Comparison of ENCODE assay signal across 11 mouse cellular contexts in the genomic region with DNA sequence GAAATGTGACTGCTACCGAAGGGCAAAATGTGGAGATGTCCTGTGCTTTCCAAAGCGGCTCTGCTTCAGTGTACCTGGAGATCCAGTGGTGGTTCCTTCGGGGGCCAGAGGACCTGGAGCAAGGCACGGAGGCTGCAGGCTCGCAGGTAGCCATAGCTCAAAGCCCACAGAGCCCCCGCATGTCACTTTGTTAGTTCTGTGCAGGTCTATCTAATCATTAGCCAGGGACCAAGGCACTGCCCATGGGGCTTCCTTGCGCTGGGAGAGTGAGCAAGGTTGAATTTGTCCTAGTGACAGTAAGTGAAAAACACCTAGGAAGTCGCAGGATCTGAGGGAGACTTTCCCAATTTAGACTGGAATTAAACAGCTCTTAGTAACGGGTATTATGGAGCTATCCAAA. TPM values are rescaled to one million over a fixed set of nuclear protein-coding genes. Genes with fewer than 3 reads are reported as not detected.
DNase-seq lines count a peak whose midpoint lies in the region; ATAC-seq lines count a peak whose summit lies in the region.
"Had no signal": no experiment of that assay in that cellular context is flagged by ENCODE, and none has a peak within 500 bp of the region (broad histone marks: within the 10 kb centered on the region; RNA-seq: fewer than 3 reads in every experiment).

No protein-coding gene starts in this region.

- peaks cover 40% of the 10 kb centered on the region for H3K27me3 ChIP-seq in kidney, embryonic 14.5 days (ENCODE audit: control insufficient read depth, insufficient read depth, low read length)
- peaks cover 28% of the 10 kb centered on the region for H3K27me3 ChIP-seq in embryonic facial prominence, embryonic 11.5 days (ENCODE audit: control insufficient read depth, insufficient read depth, low read length)
- H3K27me3 ChIP-seq in hindbrain, embryonic 14.5 days (ENCODE audit: control insufficient read depth, insufficient read depth, low read length): peaks cover 23% of the 10 kb centered on the region
- peaks cover 37% of the 10 kb centered on the region for H3K27me3 ChIP-seq in neural tube, embryonic 12.5 days (replicated peaks)

- H3K9me3 ChIP-seq in kidney, embryonic 14.5 days (ENCODE audit: control insufficient read depth, low read length): no peaks in the 10 kb centered on the region
- H3K9me3 ChIP-seq in embryonic facial prominence, embryonic 11.5 days (replicated peaks; ENCODE audit: control insufficient read depth, low read length): no peaks in the 10 kb centered on the region
- H3K9me3 ChIP-seq in hindbrain, embryonic 14.5 days (ENCODE audit: control insufficient read depth, low read length): no peaks in the 10 kb centered on the region
- H3K9me3 ChIP-seq in neural tube, embryonic 12.5 days: no peaks in the 10 kb centered on the region
- H3K9me3 ChIP-seq: limb, embryonic 13.5 days had no signal

- no peak overlapping the region for H3K27ac ChIP-seq in kidney, embryonic 14.5 days (ENCODE audit: low read depth, low read length)
- H3K27ac ChIP-seq in embryonic facial prominence, embryonic 11.5 days (replicated peaks; ENCODE audit: low read depth, low read length): no peak overlapping the region
- H3K27ac ChIP-seq in hindbrain, embryonic 14.5 days: peak overlapping the region; percentile 67; the same call in 1 of the 2 replicates
- no peak overlapping the region for H3K27ac ChIP-seq in neural tube, embryonic 12.5 days
- H3K27ac ChIP-seq: limb, embryonic 13.5 days had no signal

- H3K9ac ChIP-seq in kidney, embryonic 14.5 days (ENCODE audit: low read depth, low read length): no peak overlapping the region
- H3K9ac ChIP-seq in embryonic facial prominence, embryonic 11.5 days (replicated peaks; ENCODE audit: low read length): no peak overlapping the region
- H3K9ac ChIP-seq in hindbrain, embryonic 14.5 days: peak overlapping the region; percentile 64
- H3K9ac ChIP-seq in neural tube, embryonic 12.5 days: no peak overlapping the region

- no peaks in the 10 kb centered on the region for H3K36me3 ChIP-seq in kidney, embryonic 14.5 days (ENCODE audit: control insufficient read depth, insufficient read depth, low read length)
- no peaks in the 10 kb centered on the region for H3K36me3 ChIP-seq in embryonic facial prominence, embryonic 11.5 days (replicated peaks; ENCODE audit: control insufficient read depth, insufficient read depth, low read depth, low read length)
- H3K36me3 ChIP-seq in hindbrain, embryonic 14.5 days (replicated peaks; ENCODE audit: control insufficient read depth, insufficient read depth): no peaks in the 10 kb centered on the region
- no peaks in the 10 kb centered on the region for H3K36me3 ChIP-seq in neural tube, embryonic 12.5 days
- H3K36me3 ChIP-seq: limb, embryonic 13.5 days had no signal

- no peaks in the 10 kb centered on the region for H3K4me1 ChIP-seq in kidney, embryonic 14.5 days (ENCODE audit: control insufficient read depth, insufficient read depth, low read length)
- H3K4me1 ChIP-seq in embryonic facial prominence, embryonic 11.5 days (ENCODE audit: control insufficient read depth, insufficient read depth, low read length): no peaks in the 10 kb centered on the region
- H3K4me1 ChIP-seq in hindbrain, embryonic 14.5 days (replicated peaks; ENCODE audit: control insufficient read depth, insufficient read depth, low read length): peaks cover 13% of the 10 kb centered on the region; the same call in 1 of the 2 replicates
- H3K4me1 ChIP-seq in neural tube, embryonic 12.5 days: 0 out of 2 replicates have a peak, but pooled peaks cover 7% of the 10 kb centered on the region
- H3K4me1 ChIP-seq: limb, embryonic 13.5 days had no signal

- WGBS in kidney, embryonic 14.5 days: 12% methylated on average over 9 of the region's 9 CpGs
- 13% methylated on average over 9 of the region's 9 CpGs for WGBS in embryonic facial prominence, embryonic 11.5 days
- WGBS in hindbrain, embryonic 14.5 days: 13% methylated on average over 9 of the region's 9 CpGs
- 21% methylated on average over 9 of the region's 9 CpGs for WGBS in neural tube, embryonic 12.5 days

- no peak overlapping the region; the same call in 1 of the 2 replicates for H3K4me2 ChIP-seq in kidney, embryonic 14.5 days (replicated peaks; ENCODE audit: low read depth, low read length)
- no peak overlapping the region for H3K4me2 ChIP-seq in embryonic facial prominence, embryonic 11.5 days (ENCODE audit: low read depth, low read length)
- peak overlapping the region; percentile 87 for H3K4me2 ChIP-seq in hindbrain, embryonic 14.5 days (replicated peaks)
- peak overlapping the region; percentile 84 for H3K4me2 ChIP-seq in neural tube, embryonic 12.5 days (replicated peaks)

- no peak for ATAC-seq in kidney, embryonic 14.5 days (ENCODE audit: low FRiP score, low TSS enrichment)
- no peak for ATAC-seq in embryonic facial prominence, embryonic 11.5 days (replicated peaks; ENCODE audit: insufficient number of reproducible peaks, low FRiP score, low TSS enrichment, low read depth)
- no peak for ATAC-seq in hindbrain, embryonic 14.5 days (ENCODE audit: low FRiP score)
- no peak for ATAC-seq in neural tube, embryonic 12.5 days (ENCODE audit: low FRiP score, low read depth)
- ATAC-seq in megakaryocyte progenitor cell, adult 5-6 weeks (replicated peaks; ENCODE audit: poor library complexity): no peak

- DNase-seq in kidney, adult 9 months: peak; percentile 12
- peak; percentile 1 for DNase-seq in embryonic facial prominence, embryonic 11.5 days (ENCODE audit: low spot score)
- no peak for DNase-seq in hindbrain, embryonic 14.5 days (ENCODE audit: low spot score)
- DNase-seq in c-Kit-positive CD71-positive TER-119-positive erythroid progenitor cells, embryonic 14.5 days (ENCODE audit: low spot score): no peak
- no peak for DNase-seq in adrenal gland, postnatal 36 days
- DNase-seq: lung, postnatal 14 days had no signal

- H3K4me3 ChIP-seq in kidney, embryonic 14.5 days (ENCODE audit: low read length): no peak overlapping the region
- no peak overlapping the region for H3K4me3 ChIP-seq in embryonic facial prominence, embryonic 11.5 days (ENCODE audit: low read depth, low read length)
- peak overlapping the region; percentile 51 for H3K4me3 ChIP-seq in hindbrain, embryonic 14.5 days (replicated peaks; ENCODE audit: low read length)
- H3K4me3 ChIP-seq in neural tube, embryonic 12.5 days: no peak overlapping the region

RNA-seq across cellular contexts. Expression of gene Vstm2a, which starts 2.4 kb away (rescaled TPM):
- 0.09 and 0.50 TPM in 2 replicates for polyA plus RNA-seq in kidney, embryonic 14.5 days (2014; fragmentation: Nextera tagmentation; extraction: Ambion mirVana)
- polyA plus RNA-seq in embryonic facial prominence, embryonic 11.5 days (2014; fragmentation: Nextera tagmentation; extraction: Ambion mirVana): 2.3 and 3.2 TPM in 2 replicates
- 94.5 and 117 TPM in 2 replicates for polyA plus RNA-seq in hindbrain, embryonic 14.5 days (2014; fragmentation: Nextera tagmentation; extraction: Ambion mirVana)
- polyA plus RNA-seq in neural tube, embryonic 12.5 days (2016; fragmentation: Nextera tagmentation; extraction: Ambion mirVana): 12.3 and 15.0 TPM in 2 replicates
- total RNA-seq in megakaryocyte progenitor cell, adult 5-6 weeks (2015): not detected in 2 replicates
- total RNA-seq in megakaryocyte progenitor cell, adult 5-6 weeks (2017): not detected in 2 replicates
- under 1 TPM in 1 of 2 experiments, not detected in 1; 0.20 TPM for total RNA-seq in adrenal gland, postnatal 36 days (2021)
- total RNA-seq: neutrophil, adult 5-6 weeks had no signal

Comparison
In these comparisons a context has a peak if more than half of its experiments do, and no peak if none do; other contexts are left out.
1. DNase-seq: peak in kidney, adult 9 months (single experiment) and embryonic facial prominence, embryonic 11.5 days (single experiment); none in hindbrain, embryonic 14.5 days (single experiment), c-Kit-positive CD71-positive TER-119-positive erythroid progenitor cells, embryonic 14.5 days (single experiment) and adrenal gland, postnatal 36 days (0 of 2).
2. H3K4me2 ChIP-seq: peak in hindbrain, embryonic 14.5 days (single experiment) and neural tube, embryonic 12.5 days (single experiment); none in kidney, embryonic 14.5 days (single experiment) and embryonic facial prominence, embryonic 11.5 days (single experiment).